Mouse (Mus musculus): ENCODE data around the gene Map3k1. TPM values are rescaled to one million over a fixed set of nuclear protein-coding genes. Genes with fewer than 3 reads are reported as not detected.

The Map3k1 gene
- polyA plus RNA-seq (2021; fragmentation: Nextera tagmentation), result 4.8 and 5.9 TPM in 2 replicates
- long read RNA-seq, experiment 1, partial matches to known transcripts, result 4 of 4 reads
- long read RNA-seq, experiment 1, other reads (novel, unspliced or antisense), result 0 of 4 reads
- long read RNA-seq, experiment 2, partial matches to known transcripts, result 0 of 8 reads
- long read RNA-seq, experiment 2, other reads (novel, unspliced or antisense), result 8 of 8 reads

GRCm38 (mm10) chr13:111808637-111809465 is at the start of gene Map3k1:
Gene Map3k1, minus strand, starts transcription at chr13:111808993.

Other genes starting within 250 kb of the Map3k1 start
- not detected in 2 replicates for gene Gm10198, start 216.2 kb downstream of the Map3k1 start, polyA plus RNA-seq (2021; fragmentation: Nextera tagmentation)
- 6.8 and 7.5 TPM in 2 replicates for gene Mier3, start 128.0 kb downstream of the Map3k1 start, polyA plus RNA-seq (2021; fragmentation: Nextera tagmentation)